Mouse (Mus musculus) urinary bladder, postnatal 36 days (tissue): ENCODE measurements around the gene Atf6b.

Experiments
- DNase-seq, 2 experiments: peaks; one replicate each; pipeline ENCODE4 v3.0.0; 2022; ENCODE audit warnings: low spot score in 2 of 2, mixed read lengths in 1 of 2

Gene Atf6b

GRCm38 (mm10) chr17:34646906-34647787 is at the start of gene Atf6b:
Gene Atf6b, plus strand, starts transcription at chr17:34647146.
- DNase-seq, result peak; percentile 84 to 96

- no peak for DNase-seq
Observed at GRCm38 (mm10) chr17:34597566-34598095, 49.3 kb upstream of the Atf6b start, which contains the start of gene Ager. Gene Ager, plus strand, starts transcription at chr17:34597862.

- no peak for DNase-seq
Observed at GRCm38 (mm10) chr17:34599891-34600290, 47.1 kb upstream of the Atf6b start.

GRCm38 (mm10) chr17:34601796-34602195 is 45.1 kb upstream of the Atf6b start:
- DNase-seq, result no peak

- peak; percentile 98 for DNase-seq
Observed at GRCm38 (mm10) chr17:34603375-34604060, 43.4 kb upstream of the Atf6b start, which contains the start of gene Rnf5. Gene Rnf5, minus strand, starts transcription at chr17:34603690.

GRCm38 (mm10) chr17:34604061-34604508 is 42.9 kb upstream of the Atf6b start, which contains the start of gene Agpat1:
Gene Agpat1, plus strand, starts transcription at chr17:34604262.
- DNase-seq, result peak; percentile 92 to 98

- peak in 1 of 2 experiments; percentile 70 for DNase-seq
Observed at GRCm38 (mm10) chr17:34604511-34605237, 42.3 kb upstream of the Atf6b start.

GRCm38 (mm10) chr17:34605609-34606008 is 41.3 kb upstream of the Atf6b start:
- DNase-seq, result peak; percentile 95 to 96

GRCm38 (mm10) chr17:34606186-34607039 is 40.5 kb upstream of the Atf6b start:
- no peak for DNase-seq

GRCm38 (mm10) chr17:34607997-34608396 is 38.9 kb upstream of the Atf6b start:
- DNase-seq, result no peak

GRCm38 (mm10) chr17:34611050-34611449 is 35.9 kb upstream of the Atf6b start:
- DNase-seq, result no peak

GRCm38 (mm10) chr17:34613054-34613645 is 33.8 kb upstream of the Atf6b start:
- DNase-seq, result no peak

GRCm38 (mm10) chr17:34613830-34614229 is 33.1 kb upstream of the Atf6b start:
- DNase-seq, result no peak

- no peak for DNase-seq
Observed at GRCm38 (mm10) chr17:34615871-34616270, 31.1 kb upstream of the Atf6b start, which contains the start of gene Egfl8. Gene Egfl8, minus strand, starts transcription at chr17:34615971.

- peak; percentile 59 to 72 for DNase-seq
Observed at GRCm38 (mm10) chr17:34618999-34619398, 27.9 kb upstream of the Atf6b start.

GRCm38 (mm10) chr17:34621006-34621405 is 25.9 kb upstream of the Atf6b start:
- no peak for DNase-seq

GRCm38 (mm10) chr17:34623161-34623560 is 23.8 kb upstream of the Atf6b start:
- DNase-seq, result no peak

- no peak for DNase-seq
Observed at GRCm38 (mm10) chr17:34624981-34625380, 22.0 kb upstream of the Atf6b start.

GRCm38 (mm10) chr17:34626062-34626772 is 20.7 kb upstream of the Atf6b start:
- no peak for DNase-seq

- DNase-seq, result no peak
Observed at GRCm38 (mm10) chr17:34626773-34627092, 20.2 kb upstream of the Atf6b start.
